Mouse (Mus musculus): ENCODE measurements at regions not wholly inside any gene's neighbourhood (a gene's known extent, or its start where the extent isn't known, plus 50 kb on each side); places are given as distances from the start of the nearest gene placed in this dataset.

- peak; percentile 13 to 47 for DNase-seq (ENCODE audit: low spot score in 2 of 2)
These were observed 223.1 kb upstream of the Slc35b3 start for GRCm38 (mm10) chr13:39183715-39184179.

- DNase-seq (ENCODE audit: low spot score in 2 of 2): no peak
These were observed 201.3 kb upstream of the Slc35b3 start for GRCm38 (mm10) chr13:39161980-39162379.

GRCm38 (mm10) chr13:39127942-39128341 is 167.3 kb upstream of the Slc35b3 start:
- DNase-seq (ENCODE audit: low spot score in 2 of 2): peak in 1 of 2 experiments; percentile 4

- DNase-seq (ENCODE audit: low spot score in 2 of 2): no peak
These were observed 131.4 kb upstream of the Slc35b3 start for GRCm38 (mm10) chr13:39092058-39092457.

GRCm38 (mm10) chr13:39084544-39084943 is 123.9 kb upstream of the Slc35b3 start:
- no peak for DNase-seq (ENCODE audit: low spot score in 2 of 2)

- no peak for DNase-seq (ENCODE audit: low spot score in 2 of 2)
These were observed 113.5 kb upstream of the Slc35b3 start for GRCm38 (mm10) chr13:39074211-39074610.

GRCm38 (mm10) chr13:39032263-39032662 is 71.6 kb upstream of the Slc35b3 start:
- no peak for DNase-seq (ENCODE audit: low spot score in 2 of 2)

GRCm38 (mm10) chr13:39020168-39020567 is 59.5 kb upstream of the Slc35b3 start:
- no peak for DNase-seq (ENCODE audit: low spot score in 2 of 2)

- peak; percentile 67 to 82 for DNase-seq (ENCODE audit: low spot score in 2 of 2)
These were observed 51.0 kb upstream of the Slc35b3 start for GRCm38 (mm10) chr13:39011696-39012095.
